Mouse (Mus musculus): ENCODE data around the gene Gch1. TPM values are rescaled to one million over a fixed set of nuclear protein-coding genes. Genes with fewer than 3 reads are reported as not detected.

Gch1 gene
- polyA plus RNA-seq, 1 experiment from 2014 or later: 5.9 TPM

GRCm38 (mm10) chr14:47107461-47107860 lies 81.8 kb downstream of the Gch1 start:
- H3K36me3 ChIP-seq (ENCODE audit: inconsistent target): no peaks in the 10 kb centered on the region
- H3K27ac ChIP-seq: no peak overlapping the region
- WGBS (ENCODE audit: missing documents): 61% methylated on average over 3 of the region's 3 CpGs
- H3K79me2 ChIP-seq (ENCODE audit: inconsistent target): no peaks in the 10 kb centered on the region
- no peak overlapping the region for H3K4me3 ChIP-seq (ENCODE audit: inconsistent target)

GRCm38 (mm10) chr14:47105755-47106154 lies 83.5 kb downstream of the Gch1 start:
- no peaks in the 10 kb centered on the region for H3K79me2 ChIP-seq (ENCODE audit: inconsistent target)
- H3K27ac ChIP-seq: no peak overlapping the region
- no peaks in the 10 kb centered on the region for H3K36me3 ChIP-seq (ENCODE audit: inconsistent target)
- 88% methylated on average over 3 of the region's 3 CpGs for WGBS (ENCODE audit: missing documents)
- H3K4me3 ChIP-seq (ENCODE audit: inconsistent target): no peak overlapping the region

GRCm38 (mm10) chr14:47105174-47105557 lies 84.0 kb downstream of the Gch1 start:
- Histone ChIP-seq H3K4me3 (ENCODE audit: inconsistent target) (peak overlapping the region; percentile 27; the same call in 1 of the 2 replicates), H3K79me2 (ENCODE audit: inconsistent target) (no peaks in the 10 kb centered on the region), H3K27ac (no peak overlapping the region), H3K36me3 (ENCODE audit: inconsistent target) (no peaks in the 10 kb centered on the region)
- WGBS (ENCODE audit: missing documents): 93% methylated on average over 3 of the region's 3 CpGs

- WGBS (ENCODE audit: missing documents): 28% methylated on average over 19 of the region's 19 CpGs
Observed at GRCm38 (mm10) chr14:47104246-47105173, 84.7 kb downstream of the Gch1 start.

More at GRCm38 (mm10) chr14:47104246-47105173, 84.7 kb downstream of the Gch1 start:
- Histone ChIP-seq H3K36me3 (ENCODE audit: inconsistent target) (no peaks in the 10 kb centered on the region), H3K79me2 (ENCODE audit: inconsistent target) (no peaks in the 10 kb centered on the region), H3K27ac (no peak overlapping the region), H3K4me3 (ENCODE audit: inconsistent target) (peak overlapping the region; percentile 27)

Other genes with a start within 250 kb of the Gch1 start
- gene Wdhd1, start 87.4 kb upstream of the Gch1 start, polyA plus RNA-seq (2018): 3.8 to 25.5 TPM (median 11.8 TPM) in 3 replicates
- 10.1 to 13.9 TPM (median 13.5 TPM) in 3 replicates for gene Socs4, start 87.5 kb upstream of the Gch1 start, polyA plus RNA-seq (2018)
- gene Mapk1ip1l, start 108.9 kb upstream of the Gch1 start, polyA plus RNA-seq (2018): 44.9 to 52.8 TPM (median 52.2 TPM) in 3 replicates
- 3,973 to 5,612 TPM (median 5,299 TPM) in 3 replicates for gene Lgals3, start 178.3 kb upstream of the Gch1 start, polyA plus RNA-seq (2018)
- gene Dlgap5, start 229.0 kb upstream of the Gch1 start, polyA plus RNA-seq (2018): 0.40 to 11.8 TPM (median 7.6 TPM) in 3 replicates

Measured in macrophage (primary cell).